Mouse (Mus musculus) olfactory bulb, adult 2 months (tissue): ENCODE data around the gene Herc1. TPM values are rescaled to one million over a fixed set of nuclear protein-coding genes. Genes with fewer than 3 reads are reported as not detected.

Experiments used
- H3K27ac ChIP-seq: fragments of 200-500 bp; 2 replicates; pipeline ENCODE4 v1.5.1; 2012; ENCODE audit warnings: low read depth, low read length; ENCODE audit not compliant: insufficient read depth
- H3K4me1 ChIP-seq: fragments of 200-500 bp; 2 replicates; pipeline ENCODE4 v1.6.1; 2012; ENCODE audit warnings: low read length; ENCODE audit not compliant: control insufficient read depth, insufficient read depth
- H3K4me3 ChIP-seq: fragments of 200-500 bp; 2 replicates; pipeline ENCODE4 v1.5.1; 2012; ENCODE audit warnings: mild to moderate bottlenecking, low read depth, low read length, moderate library complexity; ENCODE audit not compliant: insufficient read depth
- CTCF ChIP-seq: fragments of 200-500 bp; IDR thresholded peaks from 2 replicates; pipeline ENCODE4 v1.5.1; 2012; ENCODE audit warnings: low read depth, mild to moderate bottlenecking, low read length, moderate library complexity; ENCODE audit not compliant: insufficient read depth
- POLR2A ChIP-seq: fragments of 200-500 bp; IDR thresholded peaks from 2 replicates; pipeline ENCODE4 v1.6.1; 2012; ENCODE audit warnings: mild to moderate bottlenecking, low read depth, low read length, moderate library complexity; ENCODE audit not compliant: insufficient read depth
- WGBS: fragments of 180-500 bp; shearing (Covaris S2); methylation state at CpG from one replicate; pipeline ENCODE4 v1.1.7; 2018; 5-methylcytosine and 5-hydroxymethylcytosine counted together
- polyA plus RNA-seq: library from polyadenylated mRNA; stranded (reverse); fragments of >200 nt; gene quantifications from 2 replicates; pipeline ENCODE4 v1.2.4, GENCODE M21; 2012; ENCODE audit warnings: low replicate concordance; ENCODE audit not compliant: missing spikeins, insufficient read depth, insufficient read length

Herc1 gene
- polyA plus RNA-seq, 1 experiment, result 148 TPM

DNA sequence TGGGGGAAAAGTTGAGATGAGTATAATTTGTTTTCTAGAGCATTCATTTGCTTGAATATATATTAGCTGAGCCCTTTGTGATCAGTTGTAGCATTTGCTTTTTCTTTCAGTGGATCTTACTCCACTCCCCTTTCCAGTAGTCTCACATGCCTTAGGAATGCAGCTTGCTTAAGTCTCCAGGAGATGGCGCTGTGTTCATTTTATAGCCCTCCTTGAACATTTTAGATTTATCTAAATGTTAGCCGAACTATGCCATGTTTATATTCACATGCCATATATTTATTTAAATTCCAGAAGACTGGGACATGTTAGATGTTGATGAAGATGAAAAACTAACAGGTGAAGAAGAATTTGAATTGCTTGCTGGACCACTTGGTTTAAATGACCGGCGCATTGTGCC lies 114.8 kb downstream of the Herc1 start:
- TF ChIP-seq CTCF (no peak), POLR2A (no peak)
- Histone ChIP-seq H3K4me1 (no peaks in the 10 kb centered on the region), H3K27ac (no peak overlapping the region), H3K4me3 (no peak overlapping the region)
- WGBS, result 54% methylated on average over 4 of the region's 4 CpGs

DNA sequence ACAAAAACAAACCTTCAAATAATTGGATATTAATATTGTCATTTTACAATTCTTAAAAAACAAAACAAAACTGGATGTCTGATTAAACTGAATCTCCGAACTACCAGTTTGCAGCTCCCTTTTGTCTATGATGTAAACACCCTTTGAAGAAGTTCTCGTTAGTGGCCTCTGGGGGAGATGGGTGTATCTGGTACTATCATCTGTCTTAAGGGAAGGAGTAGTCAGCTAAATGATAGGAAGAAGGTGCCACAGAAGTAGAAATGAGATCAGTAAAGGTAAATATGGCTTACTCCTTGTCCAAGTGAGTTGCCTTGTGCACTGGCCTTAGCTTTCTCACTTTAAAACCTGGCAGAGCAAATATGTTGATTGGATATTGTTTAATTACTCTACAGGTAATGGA lies 127.5 kb downstream of the Herc1 start:
- H3K27ac ChIP-seq, result no peak overlapping the region
- H3K4me3 ChIP-seq, result no peak overlapping the region
- no peaks in the 10 kb centered on the region for H3K4me1 ChIP-seq
- TF ChIP-seq POLR2A (no peak), CTCF (no peak)
- 58% methylated on average over 2 of the region's 2 CpGs for WGBS

DNA sequence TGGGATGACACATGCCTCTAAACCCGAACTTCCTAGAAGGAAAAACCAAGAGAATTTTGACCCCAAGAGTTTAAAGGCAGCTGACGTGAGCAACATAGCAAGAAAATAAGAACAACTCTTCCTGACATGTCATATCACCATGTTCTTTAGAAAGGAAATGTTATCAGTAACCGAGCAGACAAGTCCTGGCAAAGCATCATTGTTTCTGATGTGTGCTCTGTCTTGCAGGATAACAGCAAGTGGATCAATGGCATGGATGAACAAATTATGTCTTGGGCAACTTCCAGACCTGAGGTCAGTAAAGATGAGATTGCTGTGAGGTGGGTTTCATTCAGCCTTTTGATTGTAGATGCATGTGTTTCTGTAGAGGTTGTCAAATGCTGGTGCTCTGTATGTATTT lies 133.2 kb downstream of the Herc1 start:
- no peak for TF ChIP-seq CTCF
- TF ChIP-seq POLR2A, result no peak
- H3K4me1 ChIP-seq, result peaks cover 2% of the 10 kb centered on the region; the same call in 1 of the 2 replicates
- H3K4me3 ChIP-seq, result no peak overlapping the region
- no peak overlapping the region for H3K27ac ChIP-seq
- WGBS, result 94% methylated on average over 3 of the region's 3 CpGs

GRCm38 (mm10) chr9:66488786-66489185 lies 138.5 kb downstream of the Herc1 start:
- H3K27ac ChIP-seq, result no peak overlapping the region
- TF ChIP-seq POLR2A, result no peak
- TF ChIP-seq CTCF, result no peak
- H3K4me3 ChIP-seq, result no peak overlapping the region
- peaks cover 2% of the 10 kb centered on the region; the same call in 1 of the 2 replicates for H3K4me1 ChIP-seq

DNA sequence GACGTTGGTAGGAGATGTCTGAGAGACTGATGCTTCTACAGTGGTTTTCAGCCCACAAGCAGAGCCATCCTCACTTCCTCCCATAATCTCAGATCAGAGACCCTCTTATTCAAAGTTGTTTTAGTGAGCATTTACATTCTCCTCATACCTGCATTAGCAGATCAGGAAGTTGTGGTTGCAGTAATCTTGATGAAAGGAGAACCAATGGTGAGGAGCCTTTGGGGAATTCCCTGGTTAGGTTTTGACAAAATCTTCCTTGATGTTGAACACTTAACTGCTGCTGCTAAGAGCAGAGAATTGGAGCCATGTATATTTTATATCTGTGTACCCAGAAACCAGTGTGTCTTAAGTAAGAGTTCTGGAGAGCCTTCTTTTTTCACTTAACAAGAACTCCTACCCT lies 142.1 kb downstream of the Herc1 start:
- no peak overlapping the region for H3K4me3 ChIP-seq
- no peak for TF ChIP-seq POLR2A
- no peak for TF ChIP-seq CTCF
- WGBS, result 83% methylated on average over 1 of the region's 1 CpGs
- H3K4me1 ChIP-seq, result no peaks in the 10 kb centered on the region
- H3K27ac ChIP-seq, result no peak overlapping the region

DNA sequence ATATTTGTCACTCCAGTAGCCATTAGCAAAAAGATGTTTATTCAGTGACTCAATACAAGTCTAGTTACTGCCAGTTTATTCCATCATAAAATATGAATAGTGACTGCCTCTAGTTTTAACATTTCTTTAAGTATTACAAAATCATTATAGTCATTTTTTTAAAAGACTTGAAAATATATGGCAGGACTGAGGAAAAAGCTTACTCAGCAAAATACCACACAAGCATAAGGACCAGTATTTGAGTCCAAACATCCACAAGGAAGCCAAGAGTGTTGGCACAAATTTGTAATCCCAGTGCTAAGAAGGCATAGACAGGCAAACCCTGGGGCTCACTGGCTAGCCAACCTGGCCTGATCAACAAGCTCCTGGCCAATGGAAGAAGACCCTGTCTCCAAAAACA lies 143.7 kb downstream of the Herc1 start:
- no peak for TF ChIP-seq CTCF
- H3K4me1 ChIP-seq, result no peaks in the 10 kb centered on the region
- H3K27ac ChIP-seq, result no peak overlapping the region
- no peak overlapping the region for H3K4me3 ChIP-seq

GRCm38 (mm10) chr9:66501248-66501647 lies 151.0 kb downstream of the Herc1 start:
- H3K4me1 ChIP-seq, result peaks cover 10% of the 10 kb centered on the region
- TF ChIP-seq CTCF, result no peak
- no peak for TF ChIP-seq POLR2A
- no peak overlapping the region for H3K4me3 ChIP-seq
- H3K27ac ChIP-seq, result no peak overlapping the region
- 70% methylated on average over 2 of the region's 2 CpGs for WGBS

GRCm38 (mm10) chr9:66503879-66504411 lies 153.7 kb downstream of the Herc1 start:
- H3K4me3 ChIP-seq, result no peak overlapping the region
- peaks cover 10% of the 10 kb centered on the region for H3K4me1 ChIP-seq
- no peak for TF ChIP-seq POLR2A
- TF ChIP-seq CTCF, result no peak
- 90% methylated on average over 4 of the region's 4 CpGs for WGBS
- no peak overlapping the region for H3K27ac ChIP-seq

GRCm38 (mm10) chr9:66504518-66504917 lies 154.3 kb downstream of the Herc1 start:
- 0 out of 2 replicates have a peak overlapping the region, but pooled peaks have one; percentile 18 for H3K27ac ChIP-seq
- 82% methylated on average over 13 of the region's 13 CpGs for WGBS
- H3K4me1 ChIP-seq, result peaks cover 10% of the 10 kb centered on the region
- TF ChIP-seq CTCF (no peak), POLR2A (no peak)
- no peak overlapping the region for H3K4me3 ChIP-seq

GRCm38 (mm10) chr9:66505141-66505917 lies 155.1 kb downstream of the Herc1 start:
- H3K27ac ChIP-seq, result 0 out of 2 replicates have a peak overlapping the region, but pooled peaks have one; percentile 18
- no peak for TF ChIP-seq POLR2A
- TF ChIP-seq CTCF, result no peak
- no peak overlapping the region for H3K4me3 ChIP-seq
- peaks cover 12% of the 10 kb centered on the region for H3K4me1 ChIP-seq
- 26% methylated on average over 9 of the region's 9 CpGs for WGBS
